Mouse (Mus musculus) intestine, embryonic 14.5 days (tissue): ENCODE measurements around the gene Clta. TPM values are rescaled to one million over a fixed set of nuclear protein-coding genes. Genes with fewer than 3 reads are reported as not detected.

Experiments used
- ATAC-seq: fragments of 200-750 bp; cut with Nextera tagmentation; replicated peaks from 2 replicates; pipeline ENCODE4 v1.8.0; 2017; ENCODE audit warnings: low read depth, moderate number of reproducible peaks, moderate TSS enrichment, moderate library complexity; ENCODE audit not compliant: low FRiP score, low TSS enrichment
- DNase-seq: peaks from one replicate; pipeline ENCODE4 v3.0.0-alpha.2; 2018; ENCODE audit warnings: low spot score
- H3K27ac ChIP-seq: fragments of 300-500 bp; sonication (generic); 2 replicates; pipeline ENCODE4 v1.5.1; 2014; ENCODE audit warnings: low read depth, mild to moderate bottlenecking, control low read depth
- H3K27me3 ChIP-seq: fragments of 300-500 bp; sonication (generic); replicated peaks from 2 replicates; pipeline ENCODE4 v1.6.1; 2014; ENCODE audit warnings: low read length, control low read depth; ENCODE audit not compliant: control insufficient read depth, insufficient read depth
- H3K36me3 ChIP-seq: fragments of 300-500 bp; sonication (generic); 2 replicates; pipeline ENCODE4 v1.6.1; 2014; ENCODE audit warnings: low read length, control low read depth; ENCODE audit not compliant: control insufficient read depth, insufficient read depth
- H3K4me1 ChIP-seq: fragments of 300-500 bp; sonication (generic); replicated peaks from 2 replicates; pipeline ENCODE4 v1.6.1; 2014; ENCODE audit warnings: low read length, control low read depth, mixed read lengths; ENCODE audit not compliant: control insufficient read depth, insufficient read depth
- H3K4me2 ChIP-seq: fragments of 300-500 bp; sonication (generic); 2 replicates; pipeline ENCODE4 v1.6.1; 2014; ENCODE audit warnings: low read length
- H3K4me3 ChIP-seq: fragments of 300-500 bp; sonication (generic); 2 replicates; pipeline ENCODE4 v1.5.1; 2014; ENCODE audit warnings: low read depth, low read length, control low read depth, mixed read lengths
- H3K9ac ChIP-seq: fragments of 300-500 bp; sonication (generic); 2 replicates; pipeline ENCODE4 v1.6.1; 2014; ENCODE audit warnings: mild to moderate bottlenecking, low read length
- H3K9me3 ChIP-seq: fragments of 300-500 bp; sonication (generic); 2 replicates; pipeline ENCODE4 v1.6.1; 2016; ENCODE audit warnings: low read length, control low read depth; ENCODE audit not compliant: control insufficient read depth
- WGBS: fragments of 180-500 bp; shearing (Covaris S2); extraction: QIAGEN DNeasy Blood & Tissue Kit; methylation state at CpG from one replicate; pipeline ENCODE4 v1.1.7; 2014; 5-methylcytosine and 5-hydroxymethylcytosine counted together
- polyA plus RNA-seq: library from polyadenylated mRNA; unstranded; fragments of >200 nt; fragmentation: Nextera tagmentation; extraction: Ambion mirVana; gene quantifications from 2 replicates; pipeline ENCODE4 v1.2.1, GENCODE M21; 2014

The Clta gene
- polyA plus RNA-seq, 1 experiment from 2014 or later = 240 TPM

GRCm38 (mm10) chr4:44065355-44066025 is 61.2 kb downstream of the Clta start:
- peak; percentile 97 for DNase-seq
- no peaks in the 10 kb centered on the region for H3K27me3 ChIP-seq
- 0 out of 2 replicates have a peak, but pooled peaks cover 4% of the 10 kb centered on the region for H3K36me3 ChIP-seq
- peak overlapping the region; percentile 62 for H3K27ac ChIP-seq
- ATAC-seq = peak; percentile 85
- no peaks in the 10 kb centered on the region for H3K4me1 ChIP-seq
- H3K9ac ChIP-seq = 0 out of 2 replicates have a peak overlapping the region, but pooled peaks have one; percentile 18
- WGBS = 26% methylated on average over 16 of the region's 16 CpGs
- H3K4me2 ChIP-seq = peak overlapping the region; percentile 36
- no peaks in the 10 kb centered on the region for H3K9me3 ChIP-seq
- 0 out of 2 replicates have a peak overlapping the region, but pooled peaks have one; percentile 8 for H3K4me3 ChIP-seq

- Histone ChIP-seq H3K9me3 (no peaks in the 10 kb centered on the region), H3K27me3 (no peaks in the 10 kb centered on the region), H3K4me3 (no peak overlapping the region), H3K36me3 (0 out of 2 replicates have a peak, but pooled peaks cover 4% of the 10 kb centered on the region), H3K9ac (no peak overlapping the region), H3K4me2 (no peak overlapping the region), H3K27ac (no peak overlapping the region), H3K4me1 (peaks cover 10% of the 10 kb centered on the region; the same call in 1 of the 2 replicates)
- ATAC-seq (no peak), DNase-seq (no peak)
- 76% methylated on average over 6 of the region's 6 CpGs for WGBS
Observed at GRCm38 (mm10) chr4:44066891-44067290, 62.6 kb downstream of the Clta start.

DNA sequence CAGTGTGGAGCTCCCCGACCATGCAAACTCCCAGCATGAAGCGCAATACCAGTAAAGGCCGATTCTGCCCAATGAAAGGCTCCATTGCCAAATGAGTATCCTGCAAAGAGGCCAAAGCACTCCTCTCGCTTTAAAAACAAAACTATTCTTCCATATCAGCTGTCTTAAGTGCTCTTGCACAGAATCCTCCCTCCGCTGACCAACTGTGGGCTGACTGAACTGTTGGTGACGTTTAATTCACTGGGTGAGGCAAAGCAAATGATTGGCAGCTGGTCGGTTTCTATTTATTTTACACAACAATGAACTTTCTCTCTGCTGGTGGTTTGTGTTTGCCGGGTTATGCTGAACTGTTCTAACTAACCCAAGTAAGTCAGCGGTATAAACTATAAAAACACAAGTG is 64.5 kb downstream of the Clta start:
- Histone ChIP-seq H3K4me2 (no peak overlapping the region), H3K27ac (no peak overlapping the region), H3K9ac (no peak overlapping the region), H3K27me3 (no peaks in the 10 kb centered on the region), H3K36me3 (no peaks in the 10 kb centered on the region), H3K4me3 (no peak overlapping the region), H3K4me1 (peaks cover 14% of the 10 kb centered on the region), H3K9me3 (no peaks in the 10 kb centered on the region)
- DNase-seq (no peak), ATAC-seq (no peak)
- 63% methylated on average over 9 of the region's 9 CpGs for WGBS

- Histone ChIP-seq H3K4me3 (no peak overlapping the region), H3K9ac (no peak overlapping the region), H3K4me1 (peaks cover 14% of the 10 kb centered on the region), H3K36me3 (no peaks in the 10 kb centered on the region), H3K4me2 (no peak overlapping the region), H3K27me3 (no peaks in the 10 kb centered on the region), H3K27ac (no peak overlapping the region), H3K9me3 (no peaks in the 10 kb centered on the region)
- DNase-seq = no peak
- no peak for ATAC-seq
- 90% methylated on average over 4 of the region's 4 CpGs for WGBS
Observed at GRCm38 (mm10) chr4:44069411-44069810, 65.2 kb downstream of the Clta start.

- DNase-seq = no peak
- Histone ChIP-seq H3K9me3 (no peaks in the 10 kb centered on the region), H3K27me3 (no peaks in the 10 kb centered on the region), H3K9ac (0 out of 2 replicates have a peak overlapping the region, but pooled peaks have one; percentile 13), H3K36me3 (no peaks in the 10 kb centered on the region), H3K27ac (no peak overlapping the region), H3K4me1 (peaks cover 14% of the 10 kb centered on the region), H3K4me3 (peak overlapping the region; percentile 79; the same call in 1 of the 2 replicates), H3K4me2 (peak overlapping the region; percentile 53)
- no peak for ATAC-seq
- WGBS = 73% methylated on average over 4 of the region's 4 CpGs
Observed at GRCm38 (mm10) chr4:44070641-44071040, 66.4 kb downstream of the Clta start.

DNA sequence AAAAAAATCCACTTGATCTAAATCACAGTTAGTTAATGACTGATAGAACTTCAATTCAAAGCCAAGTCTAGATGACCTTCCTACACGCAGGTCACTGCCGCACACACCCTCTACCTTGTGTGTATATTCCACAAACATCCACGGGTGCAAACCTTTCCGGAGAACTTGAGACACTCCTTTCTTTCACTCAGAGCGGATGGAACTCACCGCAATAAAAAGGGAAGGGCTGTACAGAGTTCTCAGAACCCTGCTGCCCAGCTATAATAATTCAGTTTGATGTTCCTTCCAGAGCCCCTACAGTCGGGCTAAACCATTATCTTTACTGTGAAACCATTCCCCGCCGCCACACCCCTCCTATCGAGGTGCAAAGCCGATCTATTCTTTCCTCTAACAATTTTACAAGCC is 67.5 kb downstream of the Clta start:
- Histone ChIP-seq H3K27ac (peak overlapping the region; percentile 87), H3K36me3 (no peaks in the 10 kb centered on the region), H3K9me3 (no peaks in the 10 kb centered on the region), H3K4me3 (peak overlapping the region; percentile 79), H3K27me3 (no peaks in the 10 kb centered on the region), H3K4me2 (peak overlapping the region; percentile 53), H3K4me1 (peaks cover 14% of the 10 kb centered on the region), H3K9ac (peak overlapping the region; percentile 65)
- DNase-seq (peak; percentile 62), ATAC-seq (peak; percentile 69)
- 5% methylated on average over 11 of the region's 11 CpGs for WGBS

DNA sequence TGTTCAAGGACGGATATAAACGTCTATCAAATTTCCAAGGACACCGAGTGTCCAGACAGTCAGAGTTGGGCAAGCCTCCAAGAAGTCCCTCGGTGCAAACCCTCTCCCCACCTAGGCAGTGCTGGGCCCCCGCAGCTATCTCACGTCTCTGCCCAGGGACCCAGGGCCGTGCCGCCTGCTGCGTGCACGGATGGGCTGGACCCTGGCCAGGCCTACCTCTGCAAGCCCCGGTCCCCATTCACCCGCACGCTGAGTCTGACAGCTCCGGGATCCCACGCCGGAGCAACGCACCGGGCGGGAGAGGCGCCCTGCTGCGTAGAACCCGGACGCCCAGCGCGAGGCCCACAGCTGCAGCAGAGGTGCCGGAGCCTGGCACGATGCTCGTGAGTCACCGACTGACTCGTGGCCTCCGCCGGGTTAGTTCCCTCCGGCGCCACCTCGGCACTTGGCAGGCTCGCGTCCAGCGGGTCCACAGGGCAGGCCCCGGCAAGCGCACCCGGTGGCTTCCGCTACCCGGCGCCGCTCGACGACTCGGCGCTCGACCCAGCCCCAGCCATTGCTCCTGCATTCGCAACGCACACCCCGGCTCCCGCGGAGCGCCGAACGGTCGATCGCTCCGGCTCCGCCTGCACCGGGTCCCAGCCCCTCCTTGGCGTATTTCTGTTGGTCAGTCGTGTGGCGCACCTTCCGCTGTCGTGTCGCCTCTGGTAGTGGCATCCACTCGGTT is 68.1 kb downstream of the Clta start:
- peak; percentile 96 for ATAC-seq
- Histone ChIP-seq H3K9me3 (no peaks in the 10 kb centered on the region), H3K4me1 (peaks cover 14% of the 10 kb centered on the region), H3K36me3 (no peaks in the 10 kb centered on the region), H3K4me3 (peak overlapping the region; percentile 79), H3K4me2 (peak overlapping the region; percentile 53), H3K27me3 (no peaks in the 10 kb centered on the region), H3K27ac (peak overlapping the region; percentile 87), H3K9ac (peak overlapping the region; percentile 65)
- under 1% methylated on average over 66 of the region's 70 CpGs for WGBS
- DNase-seq = peak; percentile 94

- DNase-seq (no peak), ATAC-seq (peak; percentile 50)
- Histone ChIP-seq H3K27me3 (no peaks in the 10 kb centered on the region), H3K4me1 (peaks cover 14% of the 10 kb centered on the region), H3K4me2 (peak overlapping the region; percentile 53), H3K9me3 (no peaks in the 10 kb centered on the region), H3K4me3 (peak overlapping the region; percentile 79), H3K27ac (peak overlapping the region; percentile 87), H3K9ac (peak overlapping the region; percentile 65), H3K36me3 (no peaks in the 10 kb centered on the region)
- WGBS = 8% methylated on average over 9 of the region's 9 CpGs
Observed at GRCm38 (mm10) chr4:44072873-44073441, 68.7 kb downstream of the Clta start.
